Mouse (Mus musculus): ENCODE data around the gene Ccne1. TPM values are rescaled to one million over a fixed set of nuclear protein-coding genes. Genes with fewer than 3 reads are reported as not detected.

Ccne1 gene
- total and polyA plus RNA-seq, 3 experiments, result 53.1 to 321 (median 78.0) TPM

GRCm38 (mm10) chr7:38075487-38075886 is 31.8 kb downstream of the Ccne1 start:
- H3K4me1 ChIP-seq (ENCODE audit: control insufficient read depth in 1 of 2, insufficient read depth in 2 of 2, low read length in 2 of 2), result peaks cover 4 to 6% of the 10 kb centered on the region in 2 experiments; a peak in 2 of 4 replicates
- H3K79me2 ChIP-seq (ENCODE audit: control insufficient read depth, insufficient read depth, low read length, poor library complexity), result no peaks in the 10 kb centered on the region
- no peaks in the 10 kb centered on the region for H3K27me3 ChIP-seq (ENCODE audit: control insufficient read depth in 1 of 2, insufficient read depth in 2 of 2, low read length in 2 of 2)
- no peak overlapping the region for H3K9ac ChIP-seq (ENCODE audit: control insufficient read depth, low read depth, low read length, poor library complexity, severe bottlenecking)
- DNase-seq (ENCODE audit: low read depth, low spot score), result no peak
- H3K36me3 ChIP-seq (ENCODE audit: control insufficient read depth in 1 of 2, insufficient read depth in 2 of 2, low read length in 2 of 2), result peaks cover 0 to 3% of the 10 kb centered on the region in 2 experiments; a peak in 2 of 4 replicates
- no peak for TF ChIP-seq SIN3A (IDR thresholded peaks at IDR 0.05; ENCODE audit: low read length)
- TF ChIP-seq MAZ (IDR thresholded peaks at IDR 0.05; ENCODE audit: low read depth, low read length), result no peak
- no peak for TF ChIP-seq RAD21 (IDR thresholded peaks at IDR 0.05; ENCODE audit: low read depth, low read length)
- TF ChIP-seq TAL1 (IDR thresholded peaks at IDR 0.05; ENCODE audit: low read length), result no peak
- no peak for TF ChIP-seq CHD1 (IDR thresholded peaks at IDR 0.05; ENCODE audit: low read depth, low read length)
- TF ChIP-seq POLR2AphosphoS5 (IDR thresholded peaks at IDR 0.05; ENCODE audit: borderline replicate concordance, low read depth, low read length), result no peak
- TF ChIP-seq JUND (IDR thresholded peaks at IDR 0.05; ENCODE audit: low read depth, low read length), result no peak
- no peak for TF ChIP-seq MAFK (IDR thresholded peaks at IDR 0.05; ENCODE audit: borderline replicate concordance, low read depth, low read length)
- no peak for TF ChIP-seq ZKSCAN1 (IDR thresholded peaks at IDR 0.05; ENCODE audit: low read depth, low read length)
- no peak for TF ChIP-seq CHD2 (IDR thresholded peaks at IDR 0.05; ENCODE audit: low read length)
- no peak for TF ChIP-seq MEF2A (IDR thresholded peaks at IDR 0.05; ENCODE audit: extremely low read depth, insufficient replicate concordance, low read depth, low read length, poor library complexity, severe bottlenecking)
- no peak for TF ChIP-seq UBTF (IDR thresholded peaks at IDR 0.05; ENCODE audit: borderline replicate concordance, insufficient read depth, low read depth, low read length)
- TF ChIP-seq KAT2A (conservative IDR thresholded peaks at IDR 0.05; ENCODE audit: low read depth, low read length), result no peak
- TF ChIP-seq MYB (IDR thresholded peaks at IDR 0.05; ENCODE audit: low read depth, low read length), result no peak
- TF ChIP-seq MYC (IDR thresholded peaks at IDR 0.05; ENCODE audit: low read depth, low read length), result no peak
- no peak for TF ChIP-seq TCF12 (IDR thresholded peaks at IDR 0.05; ENCODE audit: low read depth, low read length)
- TF ChIP-seq CTCF (IDR thresholded peaks at IDR 0.05 in 2 of 3, conservative IDR thresholded peaks at IDR 0.05 in 1 of 3; ENCODE audit: control insufficient read depth in 1 of 3, insufficient read depth in 1 of 3, low read depth in 2 of 3, low read length in 3 of 3, poor library complexity in 1 of 3, severe bottlenecking in 1 of 3), result no peak
- H3K4me3 ChIP-seq (ENCODE audit: control insufficient read depth in 1 of 2, insufficient read depth in 1 of 2, low read depth in 2 of 2, low read length in 2 of 2), result no peak overlapping the region
- H3K27ac ChIP-seq (ENCODE audit: control insufficient read depth, low read depth, low read length), result no peak overlapping the region
- H3K9me3 ChIP-seq (replicated peaks; ENCODE audit: insufficient read depth, low read length), result no peaks in the 10 kb centered on the region

DNA sequence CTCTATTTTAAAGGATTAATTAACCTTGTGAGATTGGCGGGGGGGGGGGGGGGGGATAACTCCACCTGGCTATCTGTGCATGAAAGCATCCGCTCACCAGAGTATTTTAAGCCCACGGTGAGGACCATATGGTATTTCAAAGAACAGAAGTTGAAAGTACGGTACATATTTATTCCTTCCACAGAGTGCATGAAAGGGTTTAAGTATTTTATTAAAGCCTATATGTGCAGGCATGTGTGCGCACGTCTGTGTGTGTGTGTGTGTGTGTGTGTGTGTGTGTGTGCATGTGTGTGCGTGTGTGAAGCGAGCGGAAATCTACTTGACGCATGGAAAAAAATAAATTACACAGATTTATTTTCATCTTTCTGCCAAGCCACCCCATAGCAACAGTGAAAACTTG is 32.4 kb downstream of the Ccne1 start:
- no peak for TF ChIP-seq ETS1 (IDR thresholded peaks at IDR 0.05; ENCODE audit: low read depth, low read length)
- TF ChIP-seq USF1 (IDR thresholded peaks at IDR 0.05; ENCODE audit: low read depth, low read length), result no peak
- TF ChIP-seq MAFK (IDR thresholded peaks at IDR 0.05; ENCODE audit: borderline replicate concordance, low read depth, low read length), result no peak
- no peak for TF ChIP-seq UBTF (IDR thresholded peaks at IDR 0.05; ENCODE audit: borderline replicate concordance, insufficient read depth, low read depth, low read length)
- TF ChIP-seq POLR2AphosphoS2 (IDR thresholded peaks at IDR 0.05; ENCODE audit: low read length), result no peak
- DNase-seq (ENCODE audit: low read depth, low spot score), result no peak
- Histone ChIP-seq H3K27ac (ENCODE audit: control insufficient read depth, low read depth, low read length) (no peak overlapping the region), H3K36me3 (ENCODE audit: control insufficient read depth in 1 of 2, insufficient read depth in 2 of 2, low read length in 2 of 2) (peaks cover 0 to 3% of the 10 kb centered on the region in 2 experiments; a peak in 2 of 4 replicates), H3K27me3 (ENCODE audit: control insufficient read depth in 1 of 2, insufficient read depth in 2 of 2, low read length in 2 of 2) (no peaks in the 10 kb centered on the region), H3K4me3 (ENCODE audit: control insufficient read depth in 1 of 2, insufficient read depth in 1 of 2, low read depth in 2 of 2, low read length in 2 of 2) (no peak overlapping the region), H3K79me2 (ENCODE audit: control insufficient read depth, insufficient read depth, low read length, poor library complexity) (no peaks in the 10 kb centered on the region), H3K9me3 (replicated peaks; ENCODE audit: insufficient read depth, low read length) (no peaks in the 10 kb centered on the region), H3K9ac (ENCODE audit: control insufficient read depth, low read depth, low read length, poor library complexity, severe bottlenecking) (no peak overlapping the region), H3K4me1 (ENCODE audit: control insufficient read depth in 1 of 2, insufficient read depth in 2 of 2, low read length in 2 of 2) (peaks cover 4 to 6% of the 10 kb centered on the region in 2 experiments; a peak in 2 of 4 replicates)

Measured in MEL (cell line).